Mouse (Mus musculus): ENCODE results near the gene Arhgef5. TPM values are rescaled to one million over a fixed set of nuclear protein-coding genes. Genes with fewer than 3 reads are reported as not detected.
"Not testable (repeated sequence)": the region's sequence is repeated elsewhere in the genome, so short reads cannot be mapped to it uniquely, and the experiment has no call there.

The Arhgef5 gene
- polyA plus RNA-seq (2015; fragmentation: Nextera tagmentation; extraction: Ambion mirVana), result 1.5 and 2.4 TPM in 2 replicates

DNA sequence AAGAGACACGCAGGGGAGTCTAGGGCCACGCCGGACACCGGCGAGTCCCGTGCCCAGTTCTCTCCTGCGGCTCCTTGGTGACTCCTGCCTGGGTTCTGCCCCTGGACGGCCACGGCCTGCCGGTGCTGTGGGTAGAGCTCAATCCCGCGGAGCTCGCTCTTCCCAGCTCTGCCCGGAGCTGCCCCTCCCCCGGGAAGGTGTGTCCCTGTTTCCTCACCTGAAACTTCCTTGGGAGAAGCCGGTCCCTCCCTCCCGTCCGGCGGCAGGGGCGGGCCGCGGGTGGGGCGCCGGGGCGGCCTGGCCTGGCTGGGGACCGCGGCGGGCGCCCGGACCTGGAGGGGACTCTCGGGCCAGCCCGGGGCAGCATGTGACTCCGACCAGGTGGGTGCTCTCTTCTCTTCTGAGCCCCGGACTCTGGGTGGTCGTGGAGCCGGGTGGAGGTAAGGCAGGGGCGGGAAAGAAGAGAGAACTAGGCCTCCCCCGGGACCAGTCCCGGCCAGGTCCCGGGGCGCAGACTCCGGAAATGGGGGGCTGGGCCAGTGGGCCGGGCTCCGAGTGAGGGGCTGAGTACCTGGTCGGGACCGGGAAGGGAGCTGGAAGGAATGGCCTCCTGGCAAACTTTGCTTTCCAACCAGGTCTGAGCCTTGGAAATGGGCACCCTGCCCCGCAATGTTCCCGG lies at the start of gene Arhgef5:
Gene Arhgef5 (plus strand): TSS at position 220 of the 679 bp plus-strand sequence.
- Histone ChIP-seq H3K27me3 (peaks cover 31% of the 10 kb centered on the region), H3K27ac (no peak within 1 kb of the TSS), H3K9ac (peak within 1 kb of the TSS; percentile 60), H3K4me3 (peak within 1 kb of the TSS; percentile 48), H3K4me2 (peak within 1 kb of the TSS; percentile 80), H3K4me1 (peaks cover 15% of the 10 kb centered on the region), H3K36me3 (ENCODE audit: poor library complexity, severe bottlenecking) (no peaks in the 10 kb centered on the region), H3K9me3 (replicated peaks) (no peaks in the 10 kb centered on the region)
- under 1% methylated on average over 37 of the region's 48 CpGs for WGBS
- peak; percentile 72; the same call in 1 of the 2 replicates for ATAC-seq

DNA sequence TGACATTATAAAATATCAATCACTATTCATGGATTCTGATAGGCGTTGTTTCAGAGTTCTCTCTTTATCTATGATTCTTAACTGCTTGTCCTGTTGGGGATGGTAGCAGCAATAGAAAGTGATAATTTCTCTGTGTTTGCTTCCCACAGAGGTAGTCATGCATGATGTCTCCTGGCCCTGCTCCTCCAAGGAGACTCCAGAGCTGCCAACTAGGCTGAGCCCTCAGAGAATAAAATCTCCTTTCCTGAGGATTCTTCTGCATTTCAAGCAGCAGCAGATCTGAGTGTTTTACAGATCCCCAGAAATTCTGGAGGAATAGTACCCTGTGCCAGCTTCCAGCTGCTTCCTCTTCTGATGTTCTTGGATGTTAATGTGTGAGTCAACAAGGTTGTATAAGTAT lies 34.1 kb upstream of the Arhgef5 start, which contains the start of gene Olfr47:
Gene Olfr47 (plus strand): TSS at position 275 of the 400 bp plus-strand sequence.
- 90% methylated on average over 1 of the region's 1 CpGs for WGBS
- H3K4me1 ChIP-seq; H3K27me3 ChIP-seq; H3K9me3 ChIP-seq (replicated peaks); H3K36me3 ChIP-seq (ENCODE audit: poor library complexity, severe bottlenecking); H3K27ac ChIP-seq; H3K4me3 ChIP-seq; H3K9ac ChIP-seq; H3K4me2 ChIP-seq; ATAC-seq: not testable (repeated sequence)

GRCm38 (mm10) chr6:43242061-43242460 lies 23.3 kb upstream of the Arhgef5 start:
- Histone ChIP-seq H3K27ac (no peak overlapping the region), H3K9ac (no peak overlapping the region), H3K4me1 (no peaks in the 10 kb centered on the region), H3K36me3 (ENCODE audit: poor library complexity, severe bottlenecking) (no peaks in the 10 kb centered on the region), H3K4me3 (no peak overlapping the region), H3K27me3 (no peaks in the 10 kb centered on the region), H3K9me3 (replicated peaks) (no peaks in the 10 kb centered on the region), H3K4me2 (no peak overlapping the region)
- no peak for ATAC-seq
- WGBS, result 20% methylated on average over 4 of the region's 4 CpGs

GRCm38 (mm10) chr6:43247396-43247795 lies 18.0 kb upstream of the Arhgef5 start:
- Histone ChIP-seq H3K4me3 (no peak overlapping the region), H3K27ac (no peak overlapping the region), H3K4me1 (no peaks in the 10 kb centered on the region), H3K36me3 (ENCODE audit: poor library complexity, severe bottlenecking) (no peaks in the 10 kb centered on the region), H3K9ac (no peak overlapping the region), H3K9me3 (replicated peaks) (no peaks in the 10 kb centered on the region), H3K27me3 (no peaks in the 10 kb centered on the region), H3K4me2 (no peak overlapping the region)
- 79% methylated on average over 3 of the region's 3 CpGs for WGBS
- ATAC-seq, result no peak

DNA sequence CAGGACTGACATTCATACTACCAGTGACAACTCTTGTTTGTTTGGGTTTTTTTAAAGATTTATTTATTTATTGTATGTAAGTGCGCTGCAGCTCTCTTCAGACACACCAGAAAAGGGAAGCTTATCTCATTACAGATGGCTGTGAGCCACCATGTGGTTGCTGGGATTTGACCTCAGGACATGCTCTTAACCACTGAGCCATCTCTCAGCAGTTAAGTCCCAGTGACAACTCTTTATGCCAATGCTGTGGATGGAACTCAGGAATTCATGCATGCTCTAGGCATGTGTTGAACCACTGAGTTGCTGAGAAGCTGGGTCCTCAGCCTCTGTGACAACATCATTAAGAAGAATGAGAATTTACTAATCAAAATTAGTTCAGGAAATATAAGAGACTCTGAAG lies 12.4 kb upstream of the Arhgef5 start:
- no peaks in the 10 kb centered on the region for H3K27me3 ChIP-seq
- H3K27ac ChIP-seq, result no peak overlapping the region
- no peaks in the 10 kb centered on the region for H3K9me3 ChIP-seq (replicated peaks)
- H3K4me1 ChIP-seq, result no peaks in the 10 kb centered on the region
- no peaks in the 10 kb centered on the region for H3K36me3 ChIP-seq (ENCODE audit: poor library complexity, severe bottlenecking)
- WGBS, result 88% methylated on average over 1 of the region's 1 CpGs
- no peak for ATAC-seq
- no peak overlapping the region for H3K4me2 ChIP-seq
- H3K9ac ChIP-seq, result no peak overlapping the region
- H3K4me3 ChIP-seq, result no peak overlapping the region

GRCm38 (mm10) chr6:43254193-43254926 lies 11.0 kb upstream of the Arhgef5 start:
- no peaks in the 10 kb centered on the region for H3K9me3 ChIP-seq (replicated peaks)
- ATAC-seq, result no peak
- no peaks in the 10 kb centered on the region for H3K36me3 ChIP-seq (ENCODE audit: poor library complexity, severe bottlenecking)
- no peak overlapping the region for H3K4me3 ChIP-seq
- H3K27me3 ChIP-seq, result no peaks in the 10 kb centered on the region
- no peaks in the 10 kb centered on the region for H3K4me1 ChIP-seq
- H3K4me2 ChIP-seq, result no peak overlapping the region
- no peak overlapping the region for H3K9ac ChIP-seq
- H3K27ac ChIP-seq, result no peak overlapping the region
- 69% methylated on average over 7 of the region's 7 CpGs for WGBS

DNA sequence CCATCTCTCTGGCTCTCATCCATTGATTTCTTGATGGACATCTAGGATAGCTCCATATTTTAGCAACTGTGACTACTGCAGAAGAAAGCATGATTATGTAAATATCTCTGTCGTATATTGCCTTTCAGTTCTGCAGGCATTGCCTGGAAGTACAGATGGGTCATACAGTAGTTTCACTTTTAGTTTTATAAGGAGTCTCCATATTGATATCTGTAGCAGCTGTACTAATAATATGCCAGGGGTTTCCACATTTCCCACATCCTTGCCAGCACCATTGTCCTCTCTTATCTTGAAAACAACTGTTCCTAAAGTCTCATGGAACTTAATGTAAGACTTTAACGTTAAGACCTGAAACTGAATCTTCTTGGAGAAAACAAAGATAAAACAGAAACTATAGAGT lies 4.6 kb upstream of the Arhgef5 start:
- Histone ChIP-seq H3K9me3 (replicated peaks) (no peaks in the 10 kb centered on the region), H3K9ac (no peak overlapping the region), H3K4me1 (peaks cover 6% of the 10 kb centered on the region; the same call in 1 of the 2 replicates), H3K27ac (no peak overlapping the region), H3K4me3 (no peak overlapping the region), H3K27me3 (peaks cover 17% of the 10 kb centered on the region), H3K4me2 (no peak overlapping the region), H3K36me3 (ENCODE audit: poor library complexity, severe bottlenecking) (no peaks in the 10 kb centered on the region)
- WGBS, result 74% methylated on average over 2 of the region's 2 CpGs
- no peak for ATAC-seq

DNA sequence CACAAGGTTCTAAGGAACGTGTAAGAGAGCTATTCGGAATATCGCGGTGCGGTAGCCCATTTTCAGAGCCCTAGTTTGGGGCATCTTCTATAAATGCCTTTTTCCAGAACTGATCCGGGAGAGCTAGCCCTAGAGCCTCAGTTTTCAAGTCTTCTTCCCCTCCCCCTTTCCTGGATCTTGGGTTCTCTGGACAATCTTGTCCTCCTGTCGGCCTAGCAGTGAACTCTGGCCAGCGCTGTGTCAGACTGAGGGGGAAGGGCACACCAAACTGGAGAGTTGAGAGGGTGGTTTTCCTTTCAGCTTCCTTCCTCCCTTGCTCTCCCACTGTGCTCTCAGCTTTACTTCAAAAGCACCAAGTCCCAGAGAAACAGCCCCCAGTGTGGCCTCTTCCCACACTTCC lies 974 bp downstream of the Arhgef5 start:
- Histone ChIP-seq H3K9me3 (replicated peaks) (no peaks in the 10 kb centered on the region), H3K4me1 (peaks cover 15% of the 10 kb centered on the region), H3K27me3 (peaks cover 31% of the 10 kb centered on the region), H3K36me3 (ENCODE audit: poor library complexity, severe bottlenecking) (no peaks in the 10 kb centered on the region), H3K9ac (0 out of 2 replicates have a peak overlapping the region, but pooled peaks have one; percentile 60), H3K4me2 (peak overlapping the region; percentile 80), H3K27ac (no peak overlapping the region), H3K4me3 (peak overlapping the region; percentile 48)
- WGBS, result 8% methylated on average over 8 of the region's 8 CpGs
- peak; percentile 45 for ATAC-seq

DNA sequence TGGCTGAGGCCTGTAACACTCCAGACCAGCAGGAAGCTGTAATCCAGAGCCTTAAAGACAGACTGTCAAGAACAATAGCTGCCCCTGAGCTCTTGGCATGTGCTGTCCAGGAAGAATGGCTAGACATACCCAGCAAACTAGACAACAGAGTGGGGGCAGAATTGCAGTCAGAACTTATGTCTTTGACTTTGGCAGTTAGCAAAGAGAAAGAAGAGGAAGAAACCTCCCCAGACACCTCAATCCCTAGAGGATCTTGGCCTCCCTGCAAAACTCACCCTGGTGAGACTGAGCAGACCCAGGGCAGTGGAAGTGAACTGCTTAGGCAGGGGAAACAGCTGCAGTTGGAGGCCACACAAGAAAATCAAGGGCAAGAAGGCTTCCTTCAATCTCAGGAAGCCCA lies 7.2 kb downstream of the Arhgef5 start:
- Histone ChIP-seq H3K4me1 (no peaks in the 10 kb centered on the region), H3K27ac (no peak overlapping the region), H3K9ac (no peak overlapping the region), H3K27me3 (no peaks in the 10 kb centered on the region), H3K9me3 (replicated peaks) (no peaks in the 10 kb centered on the region), H3K4me2 (no peak overlapping the region), H3K4me3 (no peak overlapping the region), H3K36me3 (ENCODE audit: poor library complexity, severe bottlenecking) (no peaks in the 10 kb centered on the region)
- no peak for ATAC-seq

- H3K36me3 ChIP-seq (ENCODE audit: poor library complexity, severe bottlenecking), result no peaks in the 10 kb centered on the region
- no peak overlapping the region for H3K4me3 ChIP-seq
- H3K9me3 ChIP-seq (replicated peaks), result no peaks in the 10 kb centered on the region
- H3K27ac ChIP-seq, result no peak overlapping the region
- no peak for ATAC-seq
- H3K4me2 ChIP-seq, result no peak overlapping the region
- H3K9ac ChIP-seq, result no peak overlapping the region
- no peaks in the 10 kb centered on the region for H3K4me1 ChIP-seq
- H3K27me3 ChIP-seq, result no peaks in the 10 kb centered on the region
- WGBS, result 90% methylated on average over 4 of the region's 4 CpGs
Observed at GRCm38 (mm10) chr6:43274123-43274522, 8.7 kb downstream of the Arhgef5 start.

DNA sequence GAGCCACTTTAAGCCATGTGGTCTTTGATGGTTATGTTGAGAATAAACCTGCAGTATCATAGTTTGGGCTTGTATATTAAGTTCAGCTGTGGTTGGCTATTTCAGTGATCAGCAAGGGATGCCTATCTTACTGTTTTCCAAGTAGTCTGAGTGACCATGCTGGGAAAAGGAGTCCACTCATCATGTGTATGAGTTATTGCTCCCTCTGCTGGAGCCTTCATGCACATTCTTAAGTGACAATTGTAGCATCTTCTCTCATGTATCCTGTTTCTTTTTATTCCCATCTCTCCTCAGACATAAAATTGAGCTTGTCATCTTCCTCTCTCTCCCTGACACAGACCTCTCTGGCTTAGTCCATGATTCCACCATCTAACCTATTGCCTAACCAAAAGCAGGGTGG lies 12.9 kb downstream of the Arhgef5 start:
- Histone ChIP-seq H3K36me3 (ENCODE audit: poor library complexity, severe bottlenecking) (no peaks in the 10 kb centered on the region), H3K4me3 (no peak overlapping the region), H3K9ac (no peak overlapping the region), H3K27me3 (no peaks in the 10 kb centered on the region), H3K27ac (no peak overlapping the region), H3K4me1 (no peaks in the 10 kb centered on the region), H3K9me3 (replicated peaks) (no peaks in the 10 kb centered on the region), H3K4me2 (no peak overlapping the region)
- ATAC-seq, result no peak

- no peaks in the 10 kb centered on the region for H3K36me3 ChIP-seq (ENCODE audit: poor library complexity, severe bottlenecking)
- no peak overlapping the region for H3K27ac ChIP-seq
- no peak overlapping the region for H3K9ac ChIP-seq
- no peaks in the 10 kb centered on the region for H3K9me3 ChIP-seq (replicated peaks)
- ATAC-seq, result no peak
- no peak overlapping the region for H3K4me3 ChIP-seq
- no peaks in the 10 kb centered on the region for H3K27me3 ChIP-seq
- no peak overlapping the region for H3K4me2 ChIP-seq
- no peaks in the 10 kb centered on the region for H3K4me1 ChIP-seq
- WGBS, result 95% methylated on average over 5 of the region's 5 CpGs
Observed at GRCm38 (mm10) chr6:43280481-43280880, 15.1 kb downstream of the Arhgef5 start.
